Comparison of ENCODE assay signal across 8 mouse cellular contexts in the genomic region with DNA sequence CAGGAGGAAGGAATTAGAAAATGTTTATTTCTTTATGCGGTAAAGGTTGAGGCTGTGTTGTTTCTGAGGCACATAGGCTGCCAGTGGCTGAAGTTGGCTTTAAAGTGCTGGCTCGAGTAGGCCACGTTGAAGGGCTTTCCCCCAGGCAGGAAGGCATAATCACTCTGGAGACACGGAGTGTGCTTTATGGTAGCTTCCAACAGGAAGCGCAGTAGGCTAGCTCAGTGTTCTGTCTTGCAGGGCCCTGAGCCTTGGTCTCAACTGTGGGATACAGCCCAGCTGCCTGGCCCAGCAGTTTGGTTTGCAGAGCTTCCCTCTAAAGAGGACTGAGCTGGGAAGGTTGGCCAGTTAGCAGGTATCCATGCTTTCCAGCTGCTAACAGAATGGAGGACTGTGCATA. TPM values are rescaled to one million over a fixed set of nuclear protein-coding genes. Genes with fewer than 3 reads are reported as not detected.
A peak's percentile ranks its signal among the peaks of the same experiment; 100 is the strongest.
DNase-seq lines count a peak whose midpoint lies in the region; ATAC-seq and TF ChIP-seq lines count a peak whose summit lies in the region.

No protein-coding gene starts in this region.

- ATAC-seq in lung, postnatal 0 days, result no peak
- ATAC-seq in forebrain, embryonic 13.5 days, result no peak
- ATAC-seq in hindbrain, postnatal 0 days, result no peak
- ATAC-seq in neural tube, embryonic 15.5 days (ENCODE audit: low FRiP score), result no peak

- no peak for DNase-seq in lung, postnatal 0 days (ENCODE audit: low spot score)
- no peak for DNase-seq in lung, postnatal 36 days
- no peak for DNase-seq in hindbrain, postnatal 0 days (ENCODE audit: low spot score)
- no peak for DNase-seq in urinary bladder, adult 2 months (ENCODE audit: low spot score)
- DNase-seq in frontal cortex, adult 2 months (ENCODE audit: extremely low spot score in 1 of 2, low spot score in 1 of 2), result no peak
- DNase-seq in cerebellum, adult 8-10 months, result no peak

- WGBS in lung, postnatal 0 days, result 50% methylated on average over 5 of the region's 5 CpGs
- WGBS in forebrain, embryonic 13.5 days, result 54% methylated on average over 5 of the region's 5 CpGs
- 50% methylated on average over 5 of the region's 5 CpGs for WGBS in hindbrain, postnatal 0 days
- 43% methylated on average over 5 of the region's 5 CpGs for WGBS in neural tube, embryonic 15.5 days

- no peak overlapping the region for H3K4me2 ChIP-seq in lung, postnatal 0 days (replicated peaks; ENCODE audit: low read depth, low read length)
- H3K4me2 ChIP-seq in forebrain, embryonic 13.5 days, result peak overlapping the region; percentile 3; the same call in 1 of the 2 replicates
- peak overlapping the region; percentile 24 for H3K4me2 ChIP-seq in hindbrain, postnatal 0 days (ENCODE audit: low read depth, low read length)
- H3K4me2 ChIP-seq in neural tube, embryonic 15.5 days, result peak overlapping the region; percentile 19

- no peak overlapping the region for H3K4me3 ChIP-seq in lung, postnatal 0 days (ENCODE audit: low read depth, low read length)
- H3K4me3 ChIP-seq in forebrain, embryonic 13.5 days, result no peak overlapping the region
- no peak overlapping the region for H3K4me3 ChIP-seq in hindbrain, postnatal 0 days (ENCODE audit: low read length)
- no peak overlapping the region for H3K4me3 ChIP-seq in neural tube, embryonic 15.5 days (replicated peaks)

- no peaks in the 10 kb centered on the region for H3K27me3 ChIP-seq in lung, postnatal 0 days (replicated peaks; ENCODE audit: insufficient read depth, low read length)
- H3K27me3 ChIP-seq in forebrain, embryonic 13.5 days, result peaks cover 12% of the 10 kb centered on the region; the same call in 1 of the 2 replicates
- H3K27me3 ChIP-seq in hindbrain, postnatal 0 days (ENCODE audit: insufficient read depth, low read length), result no peaks in the 10 kb centered on the region
- H3K27me3 ChIP-seq in neural tube, embryonic 15.5 days (replicated peaks), result no peaks in the 10 kb centered on the region

- no peaks in the 10 kb centered on the region for H3K9me3 ChIP-seq in lung, postnatal 0 days (ENCODE audit: low read length)
- no peaks in the 10 kb centered on the region for H3K9me3 ChIP-seq in forebrain, embryonic 13.5 days (replicated peaks)
- no peaks in the 10 kb centered on the region for H3K9me3 ChIP-seq in hindbrain, postnatal 0 days (ENCODE audit: low read length)
- no peaks in the 10 kb centered on the region for H3K9me3 ChIP-seq in neural tube, embryonic 15.5 days (replicated peaks)

- H3K9ac ChIP-seq in lung, postnatal 0 days (replicated peaks; ENCODE audit: low read depth), result no peak overlapping the region
- H3K9ac ChIP-seq in forebrain, embryonic 13.5 days, result peak overlapping the region; percentile 1; the same call in 1 of the 2 replicates
- H3K9ac ChIP-seq in hindbrain, postnatal 0 days (replicated peaks; ENCODE audit: low read length), result no peak overlapping the region; the same call in 1 of the 2 replicates
- H3K9ac ChIP-seq in neural tube, embryonic 15.5 days (replicated peaks), result no peak overlapping the region

- no peak for TF ChIP-seq EP300 in lung, postnatal 0 days (IDR thresholded peaks at IDR 0.05)

- peaks cover 5% of the 10 kb centered on the region; the same call in 1 of the 2 replicates for H3K4me1 ChIP-seq in lung, postnatal 0 days (ENCODE audit: insufficient read depth, low read depth, low read length)
- peaks cover 34% of the 10 kb centered on the region for H3K4me1 ChIP-seq in forebrain, embryonic 13.5 days
- H3K4me1 ChIP-seq in hindbrain, postnatal 0 days (ENCODE audit: insufficient read depth, low read length), result peaks cover 7% of the 10 kb centered on the region; the same call in 1 of the 2 replicates
- H3K4me1 ChIP-seq in neural tube, embryonic 15.5 days, result peaks cover 47% of the 10 kb centered on the region

- H3K27ac ChIP-seq in lung, postnatal 0 days (ENCODE audit: low read length), result peak overlapping the region; percentile 57
- H3K27ac ChIP-seq in forebrain, embryonic 13.5 days, result peak overlapping the region; percentile 65
- peak overlapping the region; percentile 81 for H3K27ac ChIP-seq in hindbrain, postnatal 0 days
- H3K27ac ChIP-seq in neural tube, embryonic 15.5 days (replicated peaks), result peak overlapping the region; percentile 79

- H3K36me3 ChIP-seq in lung, postnatal 0 days (ENCODE audit: insufficient read depth, low read length), result 0 out of 2 replicates have a peak, but pooled peaks cover 10% of the 10 kb centered on the region
- peaks cover 22% of the 10 kb centered on the region; the same call in 1 of the 2 replicates for H3K36me3 ChIP-seq in forebrain, embryonic 13.5 days (ENCODE audit: poor library complexity, severe bottlenecking)
- H3K36me3 ChIP-seq in hindbrain, postnatal 0 days (ENCODE audit: insufficient read depth, low read length), result peaks cover 17% of the 10 kb centered on the region
- peaks cover 21% of the 10 kb centered on the region for H3K36me3 ChIP-seq in neural tube, embryonic 15.5 days

- TF ChIP-seq CTCF in lung, postnatal 0 days (IDR thresholded peaks at IDR 0.05), result no peak
- no peak for TF ChIP-seq CTCF in hindbrain, postnatal 0 days (IDR thresholded peaks at IDR 0.05; ENCODE audit: low read depth)

RNA-seq across cellular contexts. Expression of gene Fam118a, which starts 14.4 kb away (rescaled TPM):
- 18.2 and 18.9 TPM in 2 replicates for polyA plus RNA-seq in lung, postnatal 0 days (2015; fragmentation: Nextera tagmentation; extraction: Ambion mirVana)
- polyA plus RNA-seq in forebrain, embryonic 13.5 days (2015; fragmentation: Nextera tagmentation; extraction: Ambion mirVana), result 20.8 and 24.1 TPM in 2 replicates
- 16.0 and 18.2 TPM in 2 replicates for total RNA-seq in hindbrain, postnatal 0 days (2014; rRNA removed)
- 29.0 and 30.3 TPM in 2 replicates for polyA plus RNA-seq in hindbrain, postnatal 0 days (2015; fragmentation: Nextera tagmentation; extraction: Ambion mirVana)
- 28.5 and 28.8 TPM in 2 replicates for polyA plus RNA-seq in neural tube, embryonic 15.5 days (2015; fragmentation: Nextera tagmentation; extraction: Ambion mirVana)
- 45.2 and 45.9 TPM in 2 replicates for polyA plus RNA-seq in urinary bladder, adult 2 months (2012; rRNA removed)
- 18.9 and 20.9 TPM in 2 replicates for polyA plus RNA-seq in frontal cortex, adult 2 months (2012; rRNA removed)

RNA-seq across cellular contexts. Expression of gene Upk3a, which starts 26.2 kb away (rescaled TPM):
- 33.6 and 41.0 TPM in 2 replicates for polyA plus RNA-seq in lung, postnatal 0 days (2015; fragmentation: Nextera tagmentation; extraction: Ambion mirVana)
- 0.15 and 0.59 TPM in 2 replicates for polyA plus RNA-seq in forebrain, embryonic 13.5 days (2015; fragmentation: Nextera tagmentation; extraction: Ambion mirVana)
- 1.0 and 6.5 TPM in 2 replicates for total RNA-seq in hindbrain, postnatal 0 days (2014; rRNA removed)
- polyA plus RNA-seq in hindbrain, postnatal 0 days (2015; fragmentation: Nextera tagmentation; extraction: Ambion mirVana), result 2.2 and 2.6 TPM in 2 replicates
- 0.38 and 0.74 TPM in 2 replicates for polyA plus RNA-seq in neural tube, embryonic 15.5 days (2015; fragmentation: Nextera tagmentation; extraction: Ambion mirVana)
- 1,094 and 1,493 TPM in 2 replicates for polyA plus RNA-seq in urinary bladder, adult 2 months (2012; rRNA removed)
- polyA plus RNA-seq in frontal cortex, adult 2 months (2012; rRNA removed), result 0.27 and 0.34 TPM in 2 replicates

RNA-seq across cellular contexts. Expression of gene 5031439G07Rik, which starts 54.8 kb away (rescaled TPM):
- polyA plus RNA-seq in lung, postnatal 0 days (2015; fragmentation: Nextera tagmentation; extraction: Ambion mirVana), result 4.3 and 4.6 TPM in 2 replicates
- polyA plus RNA-seq in forebrain, embryonic 13.5 days (2015; fragmentation: Nextera tagmentation; extraction: Ambion mirVana), result 14.1 and 14.7 TPM in 2 replicates
- 123 and 127 TPM in 2 replicates for total RNA-seq in hindbrain, postnatal 0 days (2014; rRNA removed)
- 23.0 and 23.6 TPM in 2 replicates for polyA plus RNA-seq in hindbrain, postnatal 0 days (2015; fragmentation: Nextera tagmentation; extraction: Ambion mirVana)
- 21.6 and 24.9 TPM in 2 replicates for polyA plus RNA-seq in neural tube, embryonic 15.5 days (2015; fragmentation: Nextera tagmentation; extraction: Ambion mirVana)
- 21.5 and 28.5 TPM in 2 replicates for polyA plus RNA-seq in urinary bladder, adult 2 months (2012; rRNA removed)
- 59.7 and 61.2 TPM in 2 replicates for polyA plus RNA-seq in frontal cortex, adult 2 months (2012; rRNA removed)

Comparison
In these comparisons a context has a peak if more than half of its experiments do, and no peak if none do; other contexts are left out.
1. RNA of gene Upk3a, which starts 26.2 kb away (polyA plus RNA-seq): 1,094 to 1,493 TPM in urinary bladder, adult 2 months; 33.6 to 41.0 TPM in lung, postnatal 0 days, 2.2 to 2.6 TPM in hindbrain, postnatal 0 days, 0.38 to 0.74 TPM in neural tube, embryonic 15.5 days, 0.27 to 0.34 TPM in frontal cortex, adult 2 months and 0.15 to 0.59 TPM in forebrain, embryonic 13.5 days; every median in the first group is over 10 times any median in the second.
2. Peak in every context shown above with its lines, with median percentiles within 50 percentile points of each other: H3K27ac ChIP-seq.